Mouse (Mus musculus) neural tube, embryonic 11.5 days (tissue): ENCODE measurements around the gene Xpo6. TPM values are rescaled to one million over a fixed set of nuclear protein-coding genes. Genes with fewer than 3 reads are reported as not detected.

Experiments used
- ATAC-seq: fragments of 200-750 bp; cut with Nextera tagmentation; 2 replicates; pipeline ENCODE4 v1.8.0; 2017; ENCODE audit warnings: moderate number of reproducible peaks, mild to moderate bottlenecking, moderate TSS enrichment, moderate library complexity; ENCODE audit not compliant: insufficient read depth, low FRiP score, low TSS enrichment
- DNase-seq: peaks from one replicate; pipeline ENCODE4 v3.0.0-alpha.2; 2015; ENCODE audit warnings: low spot score
- H3K27ac ChIP-seq: fragments of 300-500 bp; sonication (generic); 2 replicates; pipeline ENCODE4 v1.5.1; 2014; ENCODE audit warnings: low read depth, mild to moderate bottlenecking, low read length
- H3K27me3 ChIP-seq: fragments of 300-500 bp; sonication (generic); 2 replicates; pipeline ENCODE4 v1.6.1; 2014; ENCODE audit warnings: mild to moderate bottlenecking, low read length, mixed read lengths; ENCODE audit not compliant: control insufficient read depth, insufficient read depth
- H3K36me3 ChIP-seq: fragments of 300-500 bp; sonication (generic); 2 replicates; pipeline ENCODE4 v1.6.1; 2014; ENCODE audit warnings: mild to moderate bottlenecking, low read length, moderate library complexity, mixed read lengths; ENCODE audit not compliant: control insufficient read depth, insufficient read depth
- H3K4me1 ChIP-seq: fragments of 300-500 bp; sonication (generic); 2 replicates; pipeline ENCODE4 v1.6.1; 2014; ENCODE audit warnings: low read length, mixed read lengths; ENCODE audit not compliant: control insufficient read depth, insufficient read depth
- H3K4me2 ChIP-seq: fragments of 300-500 bp; sonication (generic); 2 replicates; pipeline ENCODE4 v1.6.1; 2014; ENCODE audit warnings: low read depth, mild to moderate bottlenecking, moderate library complexity
- H3K4me3 ChIP-seq: fragments of 300-500 bp; sonication (generic); 2 replicates; pipeline ENCODE4 v1.5.1; 2014; ENCODE audit warnings: low read depth, low read length
- H3K9ac ChIP-seq: fragments of 300-500 bp; sonication (generic); 2 replicates; pipeline ENCODE4 v1.6.1; 2014; ENCODE audit warnings: mild to moderate bottlenecking, low read length
- H3K9me3 ChIP-seq: fragments of 300-500 bp; sonication (generic); 2 replicates; pipeline ENCODE4 v1.6.1; 2016; ENCODE audit warnings: low read length; ENCODE audit not compliant: control insufficient read depth
- WGBS: fragments of 180-500 bp; shearing (Covaris S2); extraction: QIAGEN DNeasy Blood & Tissue Kit; methylation state at CpG from one replicate; pipeline ENCODE4 v1.1.7; 2014; 5-methylcytosine and 5-hydroxymethylcytosine counted together
- polyA plus RNA-seq: library from polyadenylated mRNA; unstranded; fragments of >200 nt; fragmentation: Nextera tagmentation; extraction: Ambion mirVana; gene quantifications from 2 replicates; pipeline ENCODE4 v1.2.1, GENCODE M21; 2014

Gene Xpo6
- polyA plus RNA-seq, 1 experiment from 2014 or later = 70.0 TPM

- no peak for ATAC-seq
- no peak overlapping the region for H3K4me2 ChIP-seq
- WGBS = 95% methylated on average over 11 of the region's 11 CpGs
Observed at GRCm38 (mm10) chr7:126100440-126100839, 99.9 kb downstream of the Xpo6 start.

GRCm38 (mm10) chr7:126099835-126100234, 100.5 kb downstream of the Xpo6 start:
- Histone ChIP-seq H3K27me3 (no peaks in the 10 kb centered on the region), H3K4me3 (no peak overlapping the region), H3K4me2 (no peak overlapping the region), H3K27ac (no peak overlapping the region), H3K4me1 (no peaks in the 10 kb centered on the region), H3K36me3 (peaks cover 17% of the 10 kb centered on the region), H3K9me3 (no peaks in the 10 kb centered on the region), H3K9ac (no peak overlapping the region)
- 85% methylated on average over 2 of the region's 2 CpGs for WGBS
- DNase-seq = no peak
- no peak for ATAC-seq

More at GRCm38 (mm10) chr7:126100440-126100839, 99.9 kb downstream of the Xpo6 start:
- Histone ChIP-seq H3K4me1 (no peaks in the 10 kb centered on the region), H3K36me3 (peaks cover 17% of the 10 kb centered on the region), H3K4me3 (no peak overlapping the region), H3K27me3 (no peaks in the 10 kb centered on the region), H3K9ac (no peak overlapping the region), H3K9me3 (no peaks in the 10 kb centered on the region), H3K27ac (no peak overlapping the region)
- no peak for DNase-seq

- Histone ChIP-seq H3K9me3 (no peaks in the 10 kb centered on the region), H3K27ac (no peak overlapping the region), H3K4me1 (no peaks in the 10 kb centered on the region), H3K9ac (no peak overlapping the region), H3K4me2 (no peak overlapping the region), H3K4me3 (no peak overlapping the region), H3K27me3 (no peaks in the 10 kb centered on the region), H3K36me3 (peaks cover 17% of the 10 kb centered on the region)
- WGBS = 95% methylated on average over 7 of the region's 7 CpGs
- DNase-seq = no peak
- ATAC-seq = no peak
Observed at GRCm38 (mm10) chr7:126099163-126099775, 101.0 kb downstream of the Xpo6 start.

- no peaks in the 10 kb centered on the region for H3K27me3 ChIP-seq
- H3K4me3 ChIP-seq = no peak overlapping the region
- H3K9me3 ChIP-seq = no peaks in the 10 kb centered on the region
- peaks cover 12% of the 10 kb centered on the region for H3K36me3 ChIP-seq
- H3K4me2 ChIP-seq = no peak overlapping the region
- ATAC-seq (no peak), DNase-seq (no peak)
- no peaks in the 10 kb centered on the region for H3K4me1 ChIP-seq
- no peak overlapping the region for H3K27ac ChIP-seq
- H3K9ac ChIP-seq = no peak overlapping the region
- 85% methylated on average over 7 of the region's 9 CpGs for WGBS
Observed at GRCm38 (mm10) chr7:126097219-126097915, 102.9 kb downstream of the Xpo6 start.

GRCm38 (mm10) chr7:126096596-126096995, 103.7 kb downstream of the Xpo6 start:
- no peak overlapping the region for H3K4me2 ChIP-seq
- H3K9ac ChIP-seq = no peak overlapping the region
- no peaks in the 10 kb centered on the region for H3K4me1 ChIP-seq
- ATAC-seq = no peak
- H3K9me3 ChIP-seq = no peaks in the 10 kb centered on the region
- no peak overlapping the region for H3K27ac ChIP-seq
- no peak for DNase-seq
- no peaks in the 10 kb centered on the region for H3K27me3 ChIP-seq
- WGBS = 89% methylated on average over 5 of the region's 5 CpGs
- H3K36me3 ChIP-seq = peaks cover 8% of the 10 kb centered on the region
- H3K4me3 ChIP-seq = no peak overlapping the region

- WGBS = 94% methylated on average over 5 of the region's 5 CpGs
- no peak overlapping the region for H3K4me3 ChIP-seq
- no peak overlapping the region for H3K27ac ChIP-seq
- H3K36me3 ChIP-seq = no peaks in the 10 kb centered on the region; the same call in 1 of the 2 replicates
- no peak for DNase-seq
- no peaks in the 10 kb centered on the region for H3K4me1 ChIP-seq
- no peaks in the 10 kb centered on the region for H3K9me3 ChIP-seq
- H3K4me2 ChIP-seq = no peak overlapping the region
- no peak for ATAC-seq
- no peaks in the 10 kb centered on the region for H3K27me3 ChIP-seq
- H3K9ac ChIP-seq = no peak overlapping the region
Observed at GRCm38 (mm10) chr7:126094738-126095137, 105.6 kb downstream of the Xpo6 start.

- H3K36me3 ChIP-seq = no peaks in the 10 kb centered on the region
- H3K27me3 ChIP-seq = no peaks in the 10 kb centered on the region
- no peak for ATAC-seq
- no peak for DNase-seq
- H3K9ac ChIP-seq = no peak overlapping the region
- WGBS = 41% methylated on average over 3 of the region's 3 CpGs
- no peak overlapping the region for H3K27ac ChIP-seq
- H3K4me1 ChIP-seq = no peaks in the 10 kb centered on the region
- H3K9me3 ChIP-seq = no peaks in the 10 kb centered on the region
- H3K4me2 ChIP-seq = no peak overlapping the region
- no peak overlapping the region for H3K4me3 ChIP-seq
Observed at GRCm38 (mm10) chr7:126093162-126093561, 107.1 kb downstream of the Xpo6 start.

- Histone ChIP-seq H3K4me2 (no peak overlapping the region), H3K4me3 (no peak overlapping the region), H3K9ac (no peak overlapping the region), H3K27ac (no peak overlapping the region), H3K9me3 (no peaks in the 10 kb centered on the region), H3K36me3 (no peaks in the 10 kb centered on the region), H3K27me3 (no peaks in the 10 kb centered on the region), H3K4me1 (no peaks in the 10 kb centered on the region)
- ATAC-seq (no peak), DNase-seq (peak; percentile 70)
- 19% methylated on average over 6 of the region's 6 CpGs for WGBS
Observed at GRCm38 (mm10) chr7:126089782-126090181, 110.5 kb downstream of the Xpo6 start.

GRCm38 (mm10) chr7:126088155-126088554, 112.1 kb downstream of the Xpo6 start:
- Histone ChIP-seq H3K4me2 (no peak overlapping the region), H3K27me3 (peaks cover 11% of the 10 kb centered on the region), H3K27ac (no peak overlapping the region), H3K36me3 (no peaks in the 10 kb centered on the region), H3K9me3 (no peaks in the 10 kb centered on the region), H3K4me1 (no peaks in the 10 kb centered on the region), H3K4me3 (no peak overlapping the region), H3K9ac (no peak overlapping the region)
- DNase-seq = no peak
- WGBS = 31% methylated on average over 4 of the region's 6 CpGs
- ATAC-seq = no peak
